Mouse (Mus musculus): ENCODE results near the gene Nhsl2. TPM values are rescaled to one million over a fixed set of nuclear protein-coding genes. Genes with fewer than 3 reads are reported as not detected.
"Not testable (repeated sequence)": the region's sequence is repeated elsewhere in the genome, so short reads cannot be mapped to it uniquely, and the experiment has no call there.

The Nhsl2 gene
- total RNA-seq, 2 experiments from 2014 or later, result 11.3 to 19.5 TPM

DNA sequence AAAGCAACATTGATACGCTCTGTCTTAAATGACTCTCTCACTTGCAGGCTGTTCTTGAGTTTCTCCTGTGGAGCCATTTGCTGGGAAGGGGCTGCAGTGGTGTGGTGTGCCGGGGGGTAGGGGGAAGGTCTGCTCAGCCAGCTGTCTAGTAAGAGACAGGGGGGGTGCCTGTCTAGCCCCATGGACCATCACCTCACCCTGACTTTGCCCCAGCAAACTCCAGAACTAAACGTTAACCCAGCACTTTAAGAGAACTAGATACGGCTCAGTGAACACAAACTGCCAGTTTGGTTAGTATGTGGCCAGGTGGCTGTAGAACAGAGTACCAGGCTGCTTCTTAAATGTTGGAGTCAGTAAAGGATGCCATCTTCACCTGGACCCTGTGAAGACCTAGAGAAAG, 226.0 kb downstream of the Nhsl2 start:
- no peak for ATAC-seq (replicated peaks; ENCODE audit: poor library complexity, severe bottlenecking)

DNA sequence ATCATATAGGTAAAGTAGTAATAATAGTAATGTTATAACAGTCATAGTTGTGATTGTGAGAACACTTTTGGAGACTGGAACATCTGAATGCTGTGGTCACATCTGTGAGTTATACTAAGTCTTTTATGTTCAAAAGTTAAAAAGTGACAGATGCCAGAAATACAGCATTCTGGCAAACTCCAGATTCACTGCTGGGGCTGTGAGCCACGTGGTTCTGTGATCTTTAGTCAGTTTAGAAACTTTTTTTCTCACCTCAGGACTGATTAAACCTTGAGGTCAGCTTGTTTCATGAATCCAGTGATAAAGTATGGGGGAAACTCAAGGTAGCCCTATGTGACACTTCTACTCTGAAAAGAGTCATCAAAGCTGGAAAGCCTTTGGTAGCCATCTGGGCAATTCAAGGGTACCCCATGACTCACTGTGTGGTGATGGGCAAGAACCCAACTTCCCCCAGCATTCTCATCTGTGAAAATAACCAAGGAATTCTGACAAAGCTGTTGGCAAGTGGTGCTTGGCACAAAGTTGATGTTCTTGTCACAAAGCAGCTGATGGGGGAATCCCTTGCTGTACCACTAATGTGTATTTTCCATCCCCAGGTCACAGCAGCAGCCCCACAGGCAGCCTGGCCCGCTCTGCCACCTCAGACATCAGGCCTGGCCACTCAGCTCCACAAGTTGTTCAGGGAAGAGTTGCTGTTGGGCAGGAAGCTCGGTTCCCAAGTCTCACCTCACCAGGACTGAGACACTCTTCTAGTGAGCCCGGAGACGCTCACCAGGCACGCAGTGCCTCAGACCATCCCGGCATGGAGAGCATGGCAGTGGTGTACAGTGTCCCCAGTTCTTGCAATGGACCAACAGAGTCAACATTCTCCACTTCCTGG, 227.9 kb downstream of the Nhsl2 start:
- ATAC-seq (replicated peaks; ENCODE audit: poor library complexity, severe bottlenecking), result no peak

DNA sequence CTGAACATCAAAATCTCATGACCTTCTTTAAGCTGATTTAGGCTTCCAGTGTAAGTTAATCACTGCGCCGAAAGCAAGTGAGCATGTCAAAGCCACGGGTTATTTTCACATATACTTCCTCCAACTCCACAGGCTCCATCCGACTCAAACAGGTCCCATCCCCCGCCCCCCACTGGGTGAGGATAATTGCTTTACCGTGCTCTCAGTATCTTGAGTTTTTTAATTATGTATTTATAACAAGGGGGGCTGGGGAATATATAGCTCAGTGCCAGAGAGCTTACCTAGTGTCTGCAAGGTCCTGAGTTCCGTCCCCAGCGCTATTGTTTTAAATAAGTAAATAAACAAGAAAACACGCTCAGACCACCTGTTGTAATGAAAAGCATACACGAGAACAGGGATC, 231.9 kb downstream of the Nhsl2 start:
- no peak for ATAC-seq (replicated peaks; ENCODE audit: poor library complexity, severe bottlenecking)

GRCm38 (mm10) chrX:102081573-102082279, 232.5 kb downstream of the Nhsl2 start:
- no peak for ATAC-seq (replicated peaks; ENCODE audit: poor library complexity, severe bottlenecking)

DNA sequence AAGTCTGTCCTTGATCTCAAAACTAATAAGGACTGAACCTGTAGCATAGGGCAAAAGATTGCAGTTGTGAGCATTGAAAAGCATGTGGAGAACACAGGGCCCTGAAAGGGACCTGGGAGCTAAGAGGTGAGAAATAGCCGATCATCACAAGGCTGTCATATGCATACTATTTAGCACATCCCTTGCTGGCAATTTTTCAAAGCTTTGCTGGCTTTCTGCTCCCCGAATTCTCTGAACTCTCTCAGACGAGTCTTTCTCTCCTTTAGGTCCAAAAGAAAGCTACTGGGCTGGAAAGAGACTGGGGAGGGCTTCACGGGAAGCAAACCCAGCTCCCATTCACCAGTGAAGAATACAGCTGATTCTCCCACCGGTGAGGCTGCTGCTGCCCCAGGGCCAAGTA, 233.2 kb downstream of the Nhsl2 start:
- no peak for ATAC-seq (replicated peaks; ENCODE audit: poor library complexity, severe bottlenecking)

- no peak for ATAC-seq (replicated peaks; ENCODE audit: poor library complexity, severe bottlenecking)
Measured at GRCm38 (mm10) chrX:102085798-102086443, 236.7 kb downstream of the Nhsl2 start.

DNA sequence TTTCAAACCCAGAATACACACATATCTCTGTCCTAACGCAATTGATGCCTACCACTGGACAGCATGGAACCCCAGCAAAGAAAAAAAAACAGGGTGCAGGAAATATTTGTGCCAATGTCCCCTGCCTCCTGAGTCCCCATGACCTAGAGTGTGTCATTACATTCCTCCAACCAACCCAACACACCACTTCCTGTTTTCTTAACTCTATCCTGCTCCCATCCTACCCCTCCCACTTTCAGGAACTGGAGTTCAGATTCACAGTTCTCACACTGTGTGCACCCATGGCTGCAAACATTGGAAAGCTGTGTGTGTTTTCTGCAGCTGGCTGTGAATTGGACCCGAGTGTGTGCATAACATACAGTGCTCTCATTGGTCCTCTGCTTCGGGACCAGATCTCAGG, 241.4 kb downstream of the Nhsl2 start:
- peak; percentile 74 for ATAC-seq (replicated peaks; ENCODE audit: poor library complexity, severe bottlenecking)

DNA sequence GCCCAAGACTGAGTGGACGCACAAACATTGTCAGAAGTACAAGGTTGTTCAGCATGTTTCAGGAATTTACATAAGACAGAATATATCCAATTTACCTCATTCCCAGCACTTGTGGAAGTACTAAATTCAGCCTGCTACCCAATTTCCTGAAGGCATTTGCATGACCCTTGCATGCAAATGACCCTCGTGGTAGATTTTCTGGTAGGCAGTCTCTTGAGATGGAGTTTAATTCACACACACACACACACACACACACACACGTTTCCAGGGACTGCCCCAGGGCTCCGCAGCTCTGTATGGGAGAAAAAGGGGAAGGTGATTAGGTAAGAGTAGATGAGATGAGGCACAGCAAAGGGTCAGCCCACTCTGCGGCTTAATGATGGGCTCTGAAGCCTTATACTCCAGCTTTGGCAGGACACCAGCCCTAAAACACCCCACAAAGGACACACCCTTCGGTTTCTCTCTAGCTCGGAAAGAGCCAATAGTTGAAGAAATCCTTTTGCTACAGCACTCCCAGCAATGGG, 245.3 kb downstream of the Nhsl2 start:
- ATAC-seq (replicated peaks; ENCODE audit: poor library complexity, severe bottlenecking), result peak; percentile 98

GRCm38 (mm10) chrX:102101886-102102285, 252.7 kb downstream of the Nhsl2 start:
- ATAC-seq (replicated peaks; ENCODE audit: poor library complexity, severe bottlenecking), result peak; percentile 52

DNA sequence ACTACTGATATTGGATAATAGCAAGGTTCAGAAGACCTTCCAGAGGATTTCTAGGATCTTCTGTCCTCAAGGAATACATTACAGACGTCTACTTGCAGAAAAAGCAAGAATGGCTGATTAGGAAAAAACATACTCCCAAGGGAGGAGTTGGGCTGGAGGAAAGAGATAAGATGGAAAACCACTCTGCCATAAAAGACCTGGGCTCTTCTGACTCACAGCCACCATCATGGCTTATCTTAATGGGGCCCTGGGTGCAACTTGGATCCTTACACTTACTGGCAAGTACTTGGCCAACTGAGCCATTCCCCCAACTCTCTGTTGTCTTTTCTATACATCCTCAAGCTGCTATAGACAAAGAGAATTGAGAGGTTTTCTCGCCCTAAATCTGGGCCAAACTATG, 254.6 kb downstream of the Nhsl2 start:
- ATAC-seq (replicated peaks; ENCODE audit: poor library complexity, severe bottlenecking), result not testable (repeated sequence)

DNA sequence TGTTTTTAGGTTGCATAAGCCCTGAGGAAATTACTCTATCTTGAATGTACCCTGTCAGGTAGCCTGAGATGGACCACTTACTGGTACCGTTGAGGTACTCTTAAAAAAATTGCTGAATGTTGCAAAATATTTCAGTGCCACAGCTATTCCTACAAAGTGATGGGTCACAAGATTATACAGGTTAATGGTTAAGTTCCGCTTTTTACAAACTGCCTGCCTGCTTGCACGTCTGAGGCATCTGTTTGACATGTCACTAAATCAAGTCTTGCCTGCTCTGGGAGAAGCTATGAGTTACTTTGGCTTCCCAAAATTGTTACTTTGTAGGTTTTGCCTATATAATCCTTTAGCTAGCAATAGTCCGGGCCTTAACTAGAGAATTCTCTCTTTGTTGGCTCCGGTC, 260.2 kb downstream of the Nhsl2 start:
- ATAC-seq (replicated peaks; ENCODE audit: poor library complexity, severe bottlenecking), result not testable (repeated sequence)

DNA sequence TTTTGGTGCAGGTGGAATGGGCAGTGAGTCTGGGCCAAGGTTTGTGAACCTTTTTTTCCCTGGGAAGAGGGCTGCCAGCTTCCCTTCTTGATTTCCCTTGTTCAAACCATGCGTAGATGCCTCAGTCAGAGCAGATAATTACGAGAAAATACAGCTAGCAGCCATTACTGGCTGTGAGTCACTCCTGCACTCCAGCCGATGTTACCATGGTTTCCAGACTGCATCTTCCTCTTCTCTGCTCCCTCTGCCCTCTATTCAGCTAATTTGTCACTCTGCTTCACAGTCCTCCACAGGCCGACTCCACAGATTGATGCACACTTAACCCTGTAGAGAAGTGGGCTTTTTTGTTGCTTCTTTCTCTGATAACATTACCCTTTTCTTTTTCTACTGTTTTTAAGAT, 266.5 kb downstream of the Nhsl2 start:
- no peak for ATAC-seq (replicated peaks; ENCODE audit: poor library complexity, severe bottlenecking)

DNA sequence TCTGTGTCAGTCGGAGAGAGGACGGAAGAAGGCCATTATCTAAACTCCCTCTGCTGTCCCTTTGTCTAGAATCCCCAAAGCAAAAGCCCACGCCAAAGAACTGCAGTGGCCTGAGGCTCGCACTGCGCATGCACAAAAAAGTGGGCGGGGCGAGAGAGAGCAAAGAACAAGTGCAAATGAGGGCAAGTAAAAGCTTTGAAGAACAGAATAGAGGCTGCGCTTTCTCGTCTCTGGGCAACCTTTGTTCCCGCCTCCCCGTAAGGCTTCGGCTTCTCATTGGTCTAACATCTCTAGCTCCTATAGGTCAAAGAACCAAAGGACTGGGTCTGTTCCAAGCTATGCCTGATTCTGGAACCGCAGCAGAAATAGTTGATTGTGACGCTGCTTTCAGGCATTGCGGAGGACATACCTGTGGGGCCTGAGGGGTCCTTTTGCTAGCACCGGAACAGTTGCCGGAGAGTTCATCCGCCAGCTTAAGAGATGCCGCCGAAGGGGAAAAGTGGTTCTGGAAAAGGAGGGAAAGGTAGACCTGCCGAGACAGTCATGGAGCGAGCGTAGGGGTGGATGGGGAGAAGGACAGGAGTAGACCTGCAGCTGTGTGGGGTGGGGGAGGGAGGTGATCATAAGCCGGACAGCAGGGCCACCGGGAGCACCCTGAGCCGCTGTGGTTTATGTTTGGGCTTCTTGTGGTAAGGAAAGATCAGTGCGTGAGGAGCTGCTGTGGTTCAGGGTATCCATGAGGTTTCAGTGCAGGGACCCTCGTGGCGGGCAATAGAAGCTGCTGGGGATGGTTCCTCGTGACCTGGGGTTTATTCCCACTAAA, 270.1 kb downstream of the Nhsl2 start, which contains the start of gene Pin4:
Pin4 (plus strand) TSS at position 406 of the 823 bp plus-strand sequence.
- ATAC-seq (replicated peaks; ENCODE audit: poor library complexity, severe bottlenecking), result peak; percentile 98

DNA sequence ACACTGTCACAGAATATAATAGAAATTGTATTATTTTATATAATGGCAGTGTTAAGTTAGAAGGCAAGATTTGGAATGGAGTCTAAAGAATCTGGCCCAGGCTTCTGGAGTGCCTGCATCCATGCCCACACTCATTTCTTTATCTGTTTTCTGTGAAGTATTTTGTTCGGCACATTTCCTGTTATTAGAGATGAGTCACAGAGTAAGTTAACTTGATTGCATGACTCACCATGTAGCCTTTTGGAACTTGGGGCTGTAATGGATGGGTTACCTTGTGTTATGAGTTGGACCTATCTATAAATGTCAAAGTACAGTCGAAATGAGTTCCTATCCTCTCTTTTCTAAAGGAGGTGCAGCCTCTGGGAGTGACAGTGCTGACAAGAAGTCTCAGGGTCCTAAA, 272.1 kb downstream of the Nhsl2 start:
- ATAC-seq (replicated peaks; ENCODE audit: poor library complexity, severe bottlenecking), result no peak

- ATAC-seq (replicated peaks; ENCODE audit: poor library complexity, severe bottlenecking), result no peak
Measured at GRCm38 (mm10) chrX:102141157-102141556, 292.0 kb downstream of the Nhsl2 start.

Other genes starting within 250 kb of the Nhsl2 start
- gene Ogt, start 209.3 kb upstream of the Nhsl2 start, total RNA-seq (2014; fragmentation: Nextera tagmentation), result 151 and 200 TPM in 2 replicates
- 56.5 and 66.4 TPM in 2 replicates for gene Ogt, start 209.3 kb upstream of the Nhsl2 start, total RNA-seq (2017)
- gene Cxcr3, start 115.1 kb upstream of the Nhsl2 start, total RNA-seq (2014; fragmentation: Nextera tagmentation), result 0.45 TPM in 1 of 2 replicates, not detected in the other
- 0.10 TPM in 1 of 2 replicates, not detected in the other for gene Cxcr3, start 115.1 kb upstream of the Nhsl2 start, total RNA-seq (2017)
- gene Gm4779, start 55.0 kb upstream of the Nhsl2 start, total RNA-seq (2014; fragmentation: Nextera tagmentation), result not detected in 2 replicates
- 0.43 and 4.0 TPM in 2 replicates for gene Gm4779, start 55.0 kb upstream of the Nhsl2 start, total RNA-seq (2017)
- not detected in 2 replicates for gene 8030474K03Rik, start 54.7 kb upstream of the Nhsl2 start, total RNA-seq (2014; fragmentation: Nextera tagmentation)
- 1.1 TPM in 1 of 2 replicates, not detected in the other for gene 8030474K03Rik, start 54.7 kb upstream of the Nhsl2 start, total RNA-seq (2017)
- 2.1 and 4.4 TPM in 2 replicates for gene Rtl5, start 221.9 kb downstream of the Nhsl2 start, total RNA-seq (2014; fragmentation: Nextera tagmentation)
- gene Rtl5, start 221.9 kb downstream of the Nhsl2 start, total RNA-seq (2017), result 0.52 and 1.6 TPM in 2 replicates